Mouse (Mus musculus) MEL (cell line): ENCODE results near the gene Sorcs2.

Source experiments
- E2F4 ChIP-seq: IDR thresholded peaks from 2 replicates; pipeline ENCODE4 v1.6.1; 2011; ENCODE audit warnings: low read depth, low read length, improper control_type of control experiment, borderline replicate concordance
- POLR2AphosphoS2 ChIP-seq: IDR thresholded peaks from 2 replicates; pipeline ENCODE4 v1.6.1; 2011; ENCODE audit warnings: low read length, improper control_type of control experiment

GRCm38 (mm10) chr5:35989506-35989905 lies 408.4 kb downstream of the Sorcs2 start:
- TF ChIP-seq E2F4 (no peak), POLR2AphosphoS2 (no peak)
